Comparison of ENCODE assay signal across 20 mouse cellular contexts in the genomic region with DNA sequence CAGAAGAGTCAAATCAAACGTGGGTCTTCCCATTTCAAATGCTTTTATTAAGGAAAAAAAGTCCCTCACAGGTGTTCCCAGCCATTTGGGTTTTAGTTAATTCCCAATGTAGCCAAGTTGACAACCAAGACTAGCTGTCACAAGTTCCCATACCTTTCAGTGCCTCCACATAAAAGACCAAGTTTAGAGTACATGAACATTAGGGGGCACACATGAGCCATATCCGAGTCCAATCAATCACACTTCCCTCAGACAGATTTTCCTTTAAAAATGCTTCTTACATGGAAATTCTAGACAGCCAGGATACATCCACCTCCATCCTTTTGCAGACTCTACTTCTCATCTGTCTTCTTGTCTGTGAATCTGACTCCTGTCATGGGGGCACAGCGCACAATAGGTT.
DNase-seq lines count a peak whose midpoint lies in the region; ATAC-seq and TF ChIP-seq lines count a peak whose summit lies in the region.
"Had no signal": no experiment of that assay in that cellular context is flagged by ENCODE, and none has a peak within 500 bp of the region (broad histone marks: within the 10 kb centered on the region; RNA-seq: fewer than 3 reads in every experiment).

No protein-coding gene starts in this region.

- H3K27me3 ChIP-seq in Patski, result peaks cover 49% of the 10 kb centered on the region

- peak; percentile 19 for DNase-seq in embryo, embryonic 10.5 days (ENCODE audit: low spot score)
- DNase-seq in embryo, embryonic 9.5 days (ENCODE audit: extremely low spot score), result no peak
- DNase-seq in left cerebral cortex, adult 2 months (ENCODE audit: extremely low spot score in 1 of 2, low spot score in 2 of 2), result no peak
- DNase-seq in left cerebral cortex, postnatal 36 days (ENCODE audit: low spot score in 2 of 2), result no peak
- peak; percentile 5 for DNase-seq in 416B (ENCODE audit: low read depth)
- no peak for DNase-seq in Patski (ENCODE audit: low read depth, low spot score)
- DNase-seq in kidney, adult 11 months, result no peak
- no peak for DNase-seq in c-Kit-positive CD71-positive TER-119-positive erythroid progenitor cells, embryonic 14.5 days (ENCODE audit: low spot score)
- DNase-seq: adrenal gland, adult 2 months; cerebellum, adult 11-12 months; cerebellum, postnatal 10 days; gastrocnemius, adult 2 months; heart, postnatal 4 days; kidney, adult 18-20 months had no signal

- POLR2A ChIA-PET in Patski (lab: Charles Lee), result no interaction called here

- peak; percentile 19 for TF ChIP-seq CTCF in left cerebral cortex, adult 2 months (IDR thresholded peaks at IDR 0.05)
- peak; percentile 11 for TF ChIP-seq CTCF in Patski (IDR thresholded peaks at IDR 0.05)

- CTCF ChIA-PET in Patski (lab: Charles Lee), result interaction anchor here (1.3 to 1.5 kb wide), 2 partner anchors 8 to 10 kb away, joined by 4 to 5 read pairs; no protein-coding TSS in a partner anchor

- H3K27ac ChIP-seq in left cerebral cortex, adult 2 months, result no peak overlapping the region
- H3K27ac ChIP-seq: embryonic facial prominence, embryonic 13.5 days; forebrain, embryonic 12.5 days; gastrocnemius, adult 2 months; hindbrain, embryonic 14.5 days; midbrain, embryonic 15.5 days; neural tube, embryonic 13.5 days had no signal

- in situ Hi-C loops in Patski (cut with MboI; ENCODE audit: low pct_unique_long_range_greater_than_20kb), result no loop called here

- no peak overlapping the region for H3K4me3 ChIP-seq in left cerebral cortex, adult 2 months
- H3K4me3 ChIP-seq: embryonic facial prominence, embryonic 13.5 days; erythroblast, embryonic 14.5 days; forebrain, embryonic 12.5 days; gastrocnemius, adult 2 months; midbrain, embryonic 15.5 days; neural tube, embryonic 13.5 days had no signal

- ATAC-seq in Patski, result no peak
- ATAC-seq: midbrain, embryonic 15.5 days had no signal

- intact Hi-C loops in left cerebral cortex, adult 2 months (cut with DNase I), result loop anchor here (10.0 kb wide), 2 partner anchors 920 to 1160 kb away; no protein-coding TSS in a partner anchor
- intact Hi-C loops in left cerebral cortex, postnatal 36 days (cut with DNase I), result loop anchor here (2.0 to 10.0 kb wide), 2 partner anchors 420 to 1496 kb away; no protein-coding TSS in a partner anchor

Comparison
In these comparisons a context has a peak if more than half of its experiments do, and no peak if none do; other contexts are left out.
1. DNase-seq: peak in embryo, embryonic 10.5 days (single experiment) and 416B (single experiment); none in embryo, embryonic 9.5 days (single experiment), left cerebral cortex, adult 2 months (0 of 2), left cerebral cortex, postnatal 36 days (0 of 2), Patski (single experiment), kidney, adult 11 months (single experiment) and c-Kit-positive CD71-positive TER-119-positive erythroid progenitor cells, embryonic 14.5 days (single experiment).